Mouse (Mus musculus): ENCODE results near the gene Obscn. TPM values are rescaled to one million over a fixed set of nuclear protein-coding genes. Genes with fewer than 3 reads are reported as not detected.

Gene Obscn
- total and polyA plus RNA-seq, 3 experiments = 0.08 to 0.54 TPM; not detected in 1

DNA sequence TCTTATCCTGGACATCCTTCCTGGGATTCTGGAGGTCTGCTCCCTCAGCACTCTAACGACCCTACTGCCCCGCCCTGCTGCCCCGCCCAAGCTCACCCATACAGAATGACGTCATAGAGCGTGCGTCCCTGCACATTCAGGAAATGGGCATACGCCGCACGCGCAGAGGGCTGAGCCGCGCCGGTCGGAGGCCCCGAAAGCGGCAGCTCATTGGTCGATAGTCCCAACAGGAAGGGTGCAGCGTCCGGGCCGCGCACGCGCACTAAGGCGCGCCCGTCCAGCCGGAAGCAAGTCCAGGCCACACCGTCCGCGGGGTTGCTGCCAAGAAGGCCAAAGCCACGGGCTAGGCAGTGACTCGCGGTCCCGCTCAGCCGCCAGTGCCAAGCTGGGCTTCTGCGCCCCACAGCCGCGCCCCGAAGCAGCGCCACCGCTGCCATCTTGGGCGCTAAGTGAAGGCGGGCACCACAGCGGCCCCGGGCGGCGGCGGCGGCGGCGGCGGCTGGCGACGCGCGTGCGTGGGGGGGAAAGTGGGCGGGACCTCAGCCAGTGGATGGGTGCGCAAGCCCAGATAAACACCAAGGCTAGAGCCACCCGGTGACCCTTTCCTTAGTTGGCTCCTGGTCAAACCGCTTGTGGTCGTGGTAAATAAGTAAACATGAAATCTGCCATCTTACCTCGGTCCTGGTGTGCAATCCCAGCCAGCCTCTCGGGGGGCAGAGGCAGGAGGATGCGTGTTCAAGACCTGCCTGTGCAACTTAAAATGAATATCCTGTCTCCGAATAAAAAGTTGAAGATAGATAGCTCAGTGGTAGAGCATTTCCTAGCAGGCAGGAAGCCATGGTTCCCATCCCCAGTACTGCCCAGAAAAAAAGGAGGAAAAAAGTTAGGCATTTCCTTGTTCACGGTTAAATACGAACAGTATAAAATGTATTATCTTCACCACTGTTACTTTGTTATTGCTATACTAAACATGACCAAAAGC, 27.3 kb upstream of the Obscn start, which contains the start of gene Iba57:
TSS of gene Iba57 (minus strand) at position 485 of the 982 bp plus-strand sequence.
- H3K36me3 ChIP-seq (ENCODE audit: control insufficient read depth in 1 of 2, insufficient read depth in 2 of 2, low read length in 2 of 2) = peaks cover 0 to 31% of the 10 kb centered on the region in 2 experiments; a peak in 2 of 4 replicates
- H3K27me3 ChIP-seq (ENCODE audit: control insufficient read depth in 1 of 2, insufficient read depth in 2 of 2, low read length in 2 of 2) = no peaks in the 10 kb centered on the region
- peak within 1 kb of the TSS; percentile 75 to 81 for H3K4me3 ChIP-seq (ENCODE audit: control insufficient read depth in 1 of 2, insufficient read depth in 1 of 2, low read depth in 2 of 2, low read length in 2 of 2)
- peak within 1 kb of the TSS; percentile 97 for H3K27ac ChIP-seq (ENCODE audit: control insufficient read depth, low read depth, low read length)
- peaks cover 22 to 37% of the 10 kb centered on the region in 2 experiments for H3K4me1 ChIP-seq (ENCODE audit: control insufficient read depth in 1 of 2, insufficient read depth in 2 of 2, low read length in 2 of 2)
- peak; percentile 100 for DNase-seq (ENCODE audit: low read depth, low spot score)
- peak within 1 kb of the TSS; percentile 93 for H3K9ac ChIP-seq (ENCODE audit: control insufficient read depth, low read depth, low read length, poor library complexity, severe bottlenecking)
- H3K79me2 ChIP-seq (ENCODE audit: control insufficient read depth, insufficient read depth, low read length, poor library complexity) = peaks cover 10% of the 10 kb centered on the region
- H3K9me3 ChIP-seq (replicated peaks; ENCODE audit: insufficient read depth, low read length) = no peaks in the 10 kb centered on the region
- peak; percentile 17; the same call in 1 of the 2 replicates for TF ChIP-seq USF1 (IDR thresholded peaks at IDR 0.05; ENCODE audit: low read depth, low read length)
- TF ChIP-seq TBP (IDR thresholded peaks at IDR 0.05; ENCODE audit: low read depth, low read length) = no peak; the same call in none of the 2 replicates
- no peak for TF ChIP-seq USF2 (IDR thresholded peaks at IDR 0.05; ENCODE audit: borderline replicate concordance in 1 of 2, insufficient read depth in 1 of 2, low read depth in 1 of 2, low read length in 2 of 2)
- TF ChIP-seq SMC3 (IDR thresholded peaks at IDR 0.05; ENCODE audit: low read depth, low read length) = peak; percentile 18; the same call in 1 of the 2 replicates
- peak; percentile 46; the same call in 1 of the 2 replicates for TF ChIP-seq E2F4 (IDR thresholded peaks at IDR 0.05; ENCODE audit: borderline replicate concordance, low read depth, low read length)
- TF ChIP-seq MAZ (IDR thresholded peaks at IDR 0.05; ENCODE audit: low read depth, low read length) = peak; percentile 98
- TF ChIP-seq MYB (IDR thresholded peaks at IDR 0.05; ENCODE audit: low read depth, low read length) = 0 out of 2 replicates have a peak, but pooled peaks have one; percentile 17
- TF ChIP-seq ZMIZ1 (IDR thresholded peaks at IDR 0.05; ENCODE audit: low read depth, low read length) = peak; percentile 73
- peak; percentile 95 for TF ChIP-seq RCOR1 (IDR thresholded peaks at IDR 0.05; ENCODE audit: low read depth, low read length)
- peak; percentile 92 to 93 for TF ChIP-seq POLR2A (IDR thresholded peaks at IDR 0.05; ENCODE audit: control insufficient read depth in 1 of 2, insufficient read depth in 1 of 2, low read depth in 1 of 2, low read length in 2 of 2, poor library complexity in 1 of 2)
- TF ChIP-seq POLR2AphosphoS2 (IDR thresholded peaks at IDR 0.05; ENCODE audit: low read length) = peak; percentile 88
- TF ChIP-seq KAT2A (conservative IDR thresholded peaks at IDR 0.05; ENCODE audit: low read depth, low read length) = peak; percentile 88
- peak; percentile 90 for TF ChIP-seq SIN3A (IDR thresholded peaks at IDR 0.05; ENCODE audit: low read length)
- peak; percentile 68; the same call in 1 of the 2 replicates for TF ChIP-seq CHD1 (IDR thresholded peaks at IDR 0.05; ENCODE audit: low read depth, low read length)
- TF ChIP-seq BHLHE40 (IDR thresholded peaks at IDR 0.05; ENCODE audit: borderline replicate concordance, low read depth, low read length) = peak; percentile 93
- no peak for TF ChIP-seq RAD21 (IDR thresholded peaks at IDR 0.05; ENCODE audit: low read depth, low read length)
- no peak for TF ChIP-seq ZKSCAN1 (IDR thresholded peaks at IDR 0.05; ENCODE audit: low read depth, low read length)
- peak; percentile 74 for TF ChIP-seq TCF12 (IDR thresholded peaks at IDR 0.05; ENCODE audit: low read depth, low read length)
- no peak for TF ChIP-seq UBTF (IDR thresholded peaks at IDR 0.05; ENCODE audit: borderline replicate concordance, insufficient read depth, low read depth, low read length)
- no peak for TF ChIP-seq POLR2AphosphoS5 (IDR thresholded peaks at IDR 0.05; ENCODE audit: borderline replicate concordance, low read depth, low read length)
- no peak for TF ChIP-seq GABPA (IDR thresholded peaks at IDR 0.05; ENCODE audit: low read depth, low read length)
- TF ChIP-seq CTCF (IDR thresholded peaks at IDR 0.05 in 2 of 3, conservative IDR thresholded peaks at IDR 0.05 in 1 of 3; ENCODE audit: control insufficient read depth in 1 of 3, insufficient read depth in 1 of 3, low read depth in 2 of 3, low read length in 3 of 3, poor library complexity in 1 of 3, severe bottlenecking in 1 of 3) = peak in 2 of 3 experiments; percentile 19 to 41; a peak in 2 of 6 replicates
- TF ChIP-seq MXI1 (IDR thresholded peaks at IDR 0.05; ENCODE audit: low read depth, low read length) = peak; percentile 85
- peak; percentile 56; the same call in 1 of the 2 replicates for TF ChIP-seq MEF2A (IDR thresholded peaks at IDR 0.05; ENCODE audit: extremely low read depth, insufficient replicate concordance, low read depth, low read length, poor library complexity, severe bottlenecking)
- TF ChIP-seq EP300 (IDR thresholded peaks at IDR 0.05; ENCODE audit: low read depth in 1 of 2, low read length in 2 of 2) = peak; percentile 26 to 75
- peak; percentile 100 for TF ChIP-seq ELF1 (IDR thresholded peaks at IDR 0.05; ENCODE audit: low read depth, low read length)
- peak; percentile 88 for TF ChIP-seq ETS1 (IDR thresholded peaks at IDR 0.05; ENCODE audit: low read depth, low read length)
- TF ChIP-seq NRF1 (IDR thresholded peaks at IDR 0.05; ENCODE audit: insufficient read depth, low read depth, low read length, poor library complexity, severe bottlenecking) = peak; percentile 79
- peak; percentile 30; the same call in 1 of the 2 replicates for TF ChIP-seq GATA1 (IDR thresholded peaks at IDR 0.05; ENCODE audit: low read depth, low read length)
- TF ChIP-seq HCFC1 (IDR thresholded peaks at IDR 0.05; ENCODE audit: low read depth, low read length) = peak; percentile 92
- TF ChIP-seq ZNF384 (IDR thresholded peaks at IDR 0.05; ENCODE audit: low read depth, low read length) = no peak
- peak; percentile 89 for TF ChIP-seq MAX (IDR thresholded peaks at IDR 0.05; ENCODE audit: low read length)
- peak; percentile 91 for TF ChIP-seq MYC (IDR thresholded peaks at IDR 0.05; ENCODE audit: low read depth, low read length)

Measured in MEL (cell line).